Mouse (Mus musculus): ENCODE results near the gene Zfp383.
"Not testable (repeated sequence)": the region's sequence is repeated elsewhere in the genome, so short reads cannot be mapped to it uniquely, and the experiment has no call there.

Zfp383 gene

DNA sequence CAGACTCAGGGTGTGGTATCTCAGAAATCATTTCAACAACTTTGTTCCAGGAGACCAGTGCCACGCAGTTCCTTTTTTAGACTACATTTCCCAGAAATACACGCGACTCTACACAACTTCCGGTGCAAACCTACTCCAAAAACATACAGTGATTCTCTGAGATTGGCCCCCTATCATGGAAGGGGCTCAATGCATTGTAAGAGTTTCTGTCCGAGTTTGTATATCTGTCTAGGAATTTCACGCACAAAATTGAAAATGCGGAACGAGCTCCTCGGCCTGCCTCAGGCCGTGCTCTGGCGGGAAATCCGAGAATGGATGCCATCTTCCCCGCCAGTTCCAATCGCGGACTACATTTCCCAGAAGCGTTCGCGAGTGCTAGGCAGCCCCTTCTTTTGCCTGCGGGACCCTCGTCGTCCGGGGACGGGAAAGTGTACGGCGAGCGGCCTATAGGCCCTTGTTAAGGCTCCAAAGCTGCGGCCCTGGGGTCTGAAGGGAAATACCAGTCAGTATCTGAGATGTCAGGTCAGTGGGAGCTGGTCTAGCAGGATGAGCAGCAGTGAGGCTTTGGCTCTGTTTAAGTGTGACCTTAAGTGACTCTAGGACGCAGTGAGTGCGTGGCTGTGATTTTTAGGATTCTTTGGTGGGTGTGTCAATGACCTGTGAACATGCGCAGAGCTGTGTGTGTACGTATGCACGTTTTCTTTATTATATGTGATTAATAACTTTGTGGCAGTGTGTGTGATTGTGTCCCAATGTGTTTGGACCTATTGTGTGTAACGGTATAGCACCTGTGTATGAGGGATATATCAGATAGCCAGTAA lies at the start of gene Zfp383:
Zfp383 (plus strand) TSS at position 94 of the 821 bp plus-strand sequence.
- peak; percentile 85 to 92 for DNase-seq

DNA sequence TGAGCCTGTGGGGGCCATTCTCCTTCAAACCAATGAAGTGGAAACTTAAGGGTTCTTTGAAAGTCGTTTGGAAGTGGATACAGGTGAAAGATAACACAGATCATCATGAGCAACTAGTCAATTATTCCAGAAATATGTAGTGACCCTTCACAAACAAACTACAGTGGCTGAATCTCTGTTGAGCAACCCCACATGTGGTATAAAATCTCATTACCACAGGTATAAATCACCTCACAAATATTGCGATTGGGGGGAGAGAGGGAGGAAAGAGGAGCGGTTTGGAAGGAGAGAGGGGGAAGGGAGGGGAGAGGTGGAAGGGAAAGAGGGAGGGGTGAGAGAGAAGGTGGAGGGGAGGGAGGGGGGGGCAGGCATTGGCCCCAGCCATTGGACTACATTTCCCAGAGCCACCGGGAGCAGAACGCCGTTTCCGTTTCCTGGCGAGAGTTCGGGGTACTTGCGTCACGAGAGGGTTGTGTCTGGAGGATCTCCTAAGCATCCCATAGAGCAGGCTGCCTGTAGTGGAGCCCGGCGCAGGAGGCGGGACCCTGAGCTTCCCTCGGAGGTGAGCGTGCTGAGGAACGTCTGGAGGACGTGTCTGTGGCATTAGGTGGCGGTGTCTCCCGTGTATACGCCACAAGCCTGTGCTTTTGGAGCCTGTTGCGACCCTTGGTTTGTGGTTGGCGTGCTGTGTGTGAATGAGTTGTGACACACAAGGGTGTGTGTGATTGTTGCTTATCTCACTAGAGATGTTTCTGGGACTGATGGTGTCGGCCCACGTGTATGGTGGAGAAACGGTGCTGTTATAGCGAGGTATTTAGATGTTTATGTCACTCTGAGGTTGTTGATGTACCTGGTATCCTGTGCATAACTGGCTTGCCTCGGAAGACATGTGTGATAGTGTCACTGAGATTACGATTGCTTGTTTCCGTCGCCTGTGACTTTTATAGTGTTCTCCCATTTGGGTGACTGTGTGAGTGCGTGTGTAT lies 48.2 kb upstream of the Zfp383 start, which contains the start of gene Zfp420:
Zfp420 (plus strand) TSS at position 448 of the 986 bp plus-strand sequence.
- DNase-seq = peak; percentile 92 to 95

DNA sequence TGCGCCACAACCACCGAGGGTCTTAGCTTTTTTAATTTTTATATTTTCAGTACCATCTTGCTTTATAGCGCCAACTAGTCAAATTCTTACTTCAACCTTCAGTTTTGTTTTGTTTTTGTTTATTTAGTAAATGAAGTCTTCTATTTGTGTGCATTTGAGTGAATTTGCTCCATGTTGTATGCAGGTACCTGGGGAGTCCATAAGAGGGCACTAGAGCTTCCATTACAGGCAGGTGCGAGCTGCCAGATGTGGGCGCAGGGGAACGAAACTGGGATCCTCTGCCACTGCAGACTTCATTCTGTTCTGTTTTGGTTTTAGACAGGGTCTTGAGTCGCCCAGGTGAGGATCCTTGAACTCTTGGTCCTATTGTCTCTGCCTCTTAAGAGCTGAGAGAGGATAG lies 46.4 kb upstream of the Zfp383 start:
- DNase-seq = no peak

DNA sequence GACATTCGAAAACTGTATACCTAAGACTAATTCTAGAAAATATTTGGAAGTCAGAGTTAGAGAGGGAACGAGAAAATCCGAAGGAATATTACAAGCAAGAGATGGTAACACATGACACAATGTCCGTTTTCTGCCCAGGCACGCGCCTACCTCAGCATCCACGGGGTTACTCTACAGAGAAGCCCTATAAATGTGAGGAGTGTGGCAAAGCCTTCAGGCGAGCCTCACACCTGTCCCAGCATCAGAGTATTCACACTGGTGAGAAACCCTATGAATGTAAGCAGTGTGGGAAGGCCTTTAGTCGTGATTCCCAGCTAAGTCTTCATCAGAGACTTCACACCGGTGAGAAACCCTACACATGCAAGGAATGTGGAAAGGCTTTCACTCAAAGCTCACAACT lies 33.8 kb upstream of the Zfp383 start:
- no peak for DNase-seq

DNA sequence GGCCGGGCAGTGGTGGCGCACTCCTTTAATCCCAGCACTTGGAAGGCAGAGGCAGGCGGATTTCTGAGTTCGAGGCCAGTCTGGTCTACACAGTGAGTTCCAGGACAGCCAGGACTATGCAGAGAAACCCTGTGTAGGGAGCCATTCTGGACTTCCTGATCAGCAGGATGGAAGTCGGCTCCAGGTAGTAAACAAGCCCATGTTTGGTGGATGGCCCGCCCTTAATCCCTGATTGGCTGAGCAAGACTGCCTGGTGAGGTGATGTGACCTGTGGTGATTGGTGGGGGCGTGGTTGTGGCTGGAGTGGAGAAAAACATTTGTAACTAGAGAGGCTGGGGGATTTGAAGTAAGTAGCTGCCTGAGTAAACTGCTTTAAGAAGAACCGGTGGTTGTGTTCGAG lies 30.5 kb upstream of the Zfp383 start:
- DNase-seq = not testable (repeated sequence)

DNA sequence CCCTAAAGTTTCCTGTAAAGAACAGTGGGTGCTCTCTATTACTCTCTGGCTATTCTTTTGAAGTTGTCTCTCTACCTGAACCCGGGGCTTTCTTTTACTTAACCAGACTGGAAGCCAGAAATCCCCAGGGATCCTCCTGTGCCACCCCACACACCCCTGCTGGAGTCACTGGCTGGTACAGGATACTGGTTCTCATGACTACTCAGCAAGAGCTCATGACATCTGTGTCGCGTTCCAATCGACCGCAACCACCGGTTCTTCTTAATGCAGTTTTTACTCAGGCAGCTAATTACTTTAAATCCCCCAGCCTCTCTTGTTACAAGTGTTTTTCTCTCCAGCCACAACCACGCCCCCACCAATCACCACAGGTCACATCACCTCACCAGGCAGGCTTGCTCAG lies 28.0 kb upstream of the Zfp383 start:
- DNase-seq = no peak

DNA sequence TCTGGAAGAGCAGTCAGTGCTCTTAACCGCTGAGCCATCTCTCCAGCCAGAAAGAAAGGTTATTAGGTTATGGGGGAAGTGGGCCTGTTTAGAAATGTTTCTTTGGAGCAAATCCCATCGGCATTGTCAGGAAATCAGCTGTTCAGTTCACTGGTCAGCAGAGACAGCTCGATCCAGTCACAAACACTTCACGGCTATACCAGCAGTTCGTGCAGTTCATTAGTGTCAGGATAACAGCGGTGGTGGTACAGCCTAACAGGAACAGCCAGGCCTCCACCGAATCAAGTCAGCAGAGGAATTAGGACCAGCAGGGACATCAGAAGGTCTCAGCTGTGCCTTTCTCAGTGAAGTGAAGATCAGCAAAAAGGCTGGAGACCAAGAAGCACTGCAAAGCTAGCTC lies 27.1 kb upstream of the Zfp383 start:
- no peak for DNase-seq

DNA sequence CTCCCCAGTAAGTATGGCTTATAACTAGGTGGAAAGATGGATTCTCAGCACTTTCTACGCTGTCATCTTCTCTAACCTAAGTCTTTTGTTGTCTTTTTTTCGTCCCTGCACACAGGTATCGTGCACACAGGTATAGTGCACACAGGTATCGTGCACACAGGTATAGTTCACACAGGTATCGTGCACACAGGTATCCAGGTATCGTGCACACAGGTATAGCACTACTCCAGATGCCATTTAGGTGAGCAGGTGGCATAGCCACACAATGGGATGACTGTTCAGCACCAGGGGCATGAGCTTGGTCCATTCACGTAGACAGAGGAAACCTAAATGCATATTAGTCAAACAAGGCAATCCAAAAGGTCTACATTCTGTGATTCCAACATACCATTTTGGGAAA lies 17.5 kb upstream of the Zfp383 start:
- no peak for DNase-seq

DNA sequence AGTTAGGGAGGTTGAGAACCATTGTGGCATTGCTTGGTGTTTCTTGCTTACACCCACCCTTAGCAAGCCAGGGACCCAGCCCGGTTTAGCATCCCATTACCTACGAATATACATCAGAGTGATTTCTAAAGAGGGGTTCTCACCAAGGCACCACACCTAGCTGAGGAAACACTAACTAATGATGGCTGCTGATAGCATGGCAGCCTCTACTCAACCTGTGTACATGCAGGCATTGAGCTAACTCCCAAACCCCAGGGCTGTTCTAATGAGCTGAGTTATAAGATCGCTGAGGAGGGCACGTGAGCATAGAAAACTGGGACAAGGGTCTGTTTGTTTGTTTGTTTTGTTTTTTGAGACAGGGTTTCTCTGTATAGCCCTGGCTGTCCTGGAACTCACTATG lies 15.3 kb upstream of the Zfp383 start:
- DNase-seq = no peak

DNA sequence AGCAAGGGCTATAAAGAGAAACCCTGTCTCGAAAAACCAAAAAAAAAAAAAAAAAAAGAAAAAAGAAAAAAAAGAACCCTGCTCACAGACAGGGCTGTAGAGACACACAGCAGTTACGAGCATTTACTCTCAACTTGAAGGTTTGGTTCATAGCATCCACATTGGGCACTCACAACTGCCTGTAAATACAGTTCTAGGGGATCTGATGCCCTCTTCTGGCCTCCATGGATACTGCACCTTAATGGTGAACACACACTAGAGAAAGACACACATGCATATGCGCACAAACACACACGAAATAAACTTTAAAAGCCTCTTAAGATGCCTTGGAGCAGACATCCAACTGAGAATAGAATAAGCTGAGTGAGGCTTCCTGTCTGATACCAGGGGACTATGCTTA lies 9.7 kb upstream of the Zfp383 start:
- DNase-seq = no peak

DNA sequence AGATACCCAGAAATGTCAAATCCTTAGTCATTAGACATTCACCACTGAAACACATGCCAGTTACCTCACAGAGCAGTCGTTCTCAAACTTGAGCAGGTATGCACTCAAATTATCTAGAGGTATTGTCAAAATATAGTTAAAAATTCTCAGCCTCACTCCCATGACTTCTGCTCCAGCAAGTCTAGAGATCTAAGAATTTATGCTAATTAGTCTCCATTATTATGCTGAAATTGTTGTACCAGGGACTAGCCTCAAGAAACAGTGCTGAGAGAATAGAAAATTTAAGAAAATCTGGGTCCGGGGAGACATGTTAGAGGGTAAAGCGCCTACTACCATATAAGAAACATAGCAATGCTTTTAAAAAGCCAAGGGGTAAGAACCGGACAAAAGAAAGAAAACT lies 3.9 kb upstream of the Zfp383 start:
- DNase-seq = no peak

DNA sequence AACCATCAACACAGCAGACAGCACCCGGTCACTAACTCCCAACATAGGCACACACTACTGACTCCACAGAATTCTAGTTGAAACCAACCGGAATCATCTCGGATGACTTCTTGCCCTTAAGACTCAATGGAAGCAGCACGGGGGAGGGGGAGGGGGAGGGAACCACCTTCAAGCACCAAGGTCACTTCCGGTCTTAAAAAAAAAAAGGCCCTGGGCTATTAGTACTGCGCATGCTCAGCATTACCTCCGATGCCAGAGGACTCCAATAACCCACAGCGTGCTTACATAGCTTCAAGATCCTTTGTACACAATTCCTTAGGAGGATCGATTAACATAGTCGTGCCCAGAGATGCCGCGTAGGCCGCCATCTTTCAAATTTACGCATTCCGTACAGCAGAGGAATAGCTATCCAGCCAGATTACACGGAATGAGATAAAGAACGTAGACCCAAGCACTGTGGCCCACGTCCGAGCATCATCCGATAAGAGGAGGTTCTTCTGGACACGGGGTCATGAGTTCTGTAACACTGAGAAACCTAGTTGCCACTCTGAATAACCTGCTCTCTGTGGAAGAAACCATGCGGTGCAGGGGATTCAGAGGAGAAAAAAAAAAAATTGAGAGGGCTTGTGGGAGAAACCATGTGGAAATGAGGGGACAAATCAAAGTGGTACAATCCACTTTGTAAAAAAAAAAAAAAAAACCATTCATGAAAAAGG lies 1.9 kb upstream of the Zfp383 start, which contains the start of gene Zfp27:
Zfp27 (minus strand) TSS at position 607 of the 716 bp plus-strand sequence.
- peak; percentile 70 to 87 for DNase-seq

DNA sequence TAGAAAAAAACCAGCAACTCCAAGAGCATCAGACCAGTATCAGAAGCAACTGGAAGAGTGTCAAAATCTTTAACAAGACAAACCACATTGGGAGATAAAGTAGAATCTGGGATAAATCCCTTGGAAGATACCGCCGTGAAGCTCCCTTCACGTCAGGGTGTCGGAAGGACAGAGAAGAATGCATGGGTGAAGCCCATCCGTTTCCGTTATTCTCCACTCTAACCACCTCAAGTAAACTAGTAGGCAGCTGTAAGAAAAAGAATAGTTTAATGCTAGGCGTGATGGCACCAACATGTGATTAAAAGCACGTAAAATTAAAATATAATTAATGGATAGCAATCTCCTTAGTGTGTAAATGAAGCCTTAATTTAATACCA lies 1.4 kb upstream of the Zfp383 start:
- no peak for DNase-seq

DNA sequence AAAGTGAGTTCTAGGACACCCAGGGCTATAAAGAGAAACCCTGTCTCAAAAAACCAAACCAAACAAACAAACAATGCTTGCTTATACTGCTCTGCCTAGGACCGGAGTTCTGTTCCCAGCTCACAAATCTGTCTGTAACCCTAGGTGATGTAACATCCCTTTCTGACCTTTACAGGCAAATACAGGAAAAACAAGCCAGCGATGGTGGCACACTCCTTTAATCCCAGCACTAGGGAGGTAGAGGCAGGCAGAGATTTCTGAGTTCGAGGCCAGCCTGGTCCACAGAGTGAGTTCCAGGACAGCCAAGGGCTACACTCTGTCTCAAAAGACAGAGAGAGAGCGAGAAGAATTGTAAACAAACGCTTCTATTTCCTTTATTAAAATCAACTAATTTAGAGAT lies 817 bp upstream of the Zfp383 start:
- no peak for DNase-seq

DNA sequence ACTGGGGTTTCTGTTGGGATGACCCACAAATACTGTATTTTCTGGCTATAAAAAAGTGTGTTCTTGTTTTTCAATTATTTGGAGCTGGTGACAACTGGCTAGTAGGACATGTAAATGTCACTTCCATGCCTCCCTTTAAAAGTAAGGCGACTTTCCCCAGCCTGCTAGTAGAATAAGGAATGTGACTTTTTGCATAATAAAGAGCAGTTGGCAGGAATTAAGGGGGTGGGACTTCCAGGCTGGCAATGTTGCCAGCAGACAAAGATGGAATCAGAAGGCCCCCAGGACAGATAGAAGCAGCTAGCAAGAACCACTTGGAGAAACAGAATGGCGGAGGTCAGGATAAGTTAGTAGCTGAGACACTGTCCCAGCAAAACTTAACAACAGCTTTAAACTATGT lies 2.2 kb downstream of the Zfp383 start:
- no peak for DNase-seq

DNA sequence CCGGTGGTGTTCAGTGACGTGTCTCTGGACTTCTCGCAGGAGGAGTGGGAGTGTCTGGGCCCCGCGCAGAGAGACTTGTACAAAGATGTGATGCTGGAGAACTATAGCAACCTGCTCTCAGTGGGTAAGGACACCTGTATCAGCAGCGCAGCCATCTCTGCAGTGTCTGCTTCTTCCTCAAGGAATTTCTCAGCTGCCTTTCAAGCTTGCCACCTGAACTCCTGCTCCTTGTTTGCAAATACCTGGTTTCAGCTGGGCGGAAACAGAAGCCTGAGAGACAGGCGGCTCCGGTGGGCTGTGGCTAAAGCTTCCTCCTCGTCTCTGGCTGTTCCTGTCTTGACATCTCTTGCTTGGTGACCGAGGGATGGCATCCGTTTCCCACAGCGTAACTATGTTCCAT lies 4.1 kb downstream of the Zfp383 start:
- no peak for DNase-seq

DNA sequence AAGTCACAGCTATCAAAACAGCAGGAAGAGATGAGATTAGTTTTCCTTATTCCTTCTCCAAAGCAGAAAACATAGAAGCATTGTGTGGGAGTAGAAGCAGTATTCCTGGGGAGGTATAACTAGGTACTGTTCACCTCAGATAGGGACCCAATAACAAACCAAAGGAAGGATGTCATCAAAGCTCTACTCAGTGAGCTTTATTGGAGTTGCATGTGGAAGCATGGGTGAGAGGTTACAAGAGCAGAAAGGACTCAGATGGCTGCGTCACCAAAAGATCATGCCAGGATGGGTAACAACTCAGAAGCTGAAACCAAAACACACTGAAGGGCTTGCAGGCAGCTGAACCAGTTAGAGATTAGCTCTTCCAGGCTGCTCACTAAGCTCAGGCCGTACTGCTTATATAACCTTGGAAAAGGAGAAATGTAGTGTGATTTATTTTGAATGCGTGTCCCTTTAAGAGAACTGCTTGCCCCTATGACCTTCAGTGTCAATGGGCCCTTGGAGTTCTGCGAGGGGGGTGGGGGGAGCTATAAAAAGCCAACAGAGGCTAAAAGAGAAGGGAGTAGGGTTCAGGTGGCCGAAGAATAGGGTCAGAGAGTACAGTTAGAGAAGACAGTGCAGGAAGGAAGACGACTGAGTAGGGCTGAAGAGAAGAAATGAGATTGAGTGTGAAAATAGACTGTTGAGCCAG lies 9.5 kb downstream of the Zfp383 start:
- no peak for DNase-seq

DNA sequence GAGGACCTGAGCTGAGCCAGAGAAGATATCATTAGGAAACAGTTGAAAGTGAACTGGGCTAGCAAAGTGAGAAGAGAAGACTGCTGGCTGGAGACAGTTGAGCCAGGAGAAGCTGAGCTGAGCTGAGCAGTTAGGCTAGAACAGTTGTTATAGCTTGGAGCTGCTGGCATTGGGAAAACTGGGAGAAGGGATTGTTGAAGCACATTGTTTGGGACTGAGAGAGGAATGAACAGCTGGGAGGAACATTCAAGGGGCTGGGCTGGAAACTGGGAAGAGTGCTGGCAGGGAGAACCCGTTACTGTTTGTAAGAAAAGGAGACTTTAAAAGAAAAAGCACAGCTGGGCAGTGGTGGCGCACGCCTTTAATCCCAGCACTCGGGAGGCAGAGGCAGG lies 10.0 kb downstream of the Zfp383 start:
- no peak for DNase-seq

DNA sequence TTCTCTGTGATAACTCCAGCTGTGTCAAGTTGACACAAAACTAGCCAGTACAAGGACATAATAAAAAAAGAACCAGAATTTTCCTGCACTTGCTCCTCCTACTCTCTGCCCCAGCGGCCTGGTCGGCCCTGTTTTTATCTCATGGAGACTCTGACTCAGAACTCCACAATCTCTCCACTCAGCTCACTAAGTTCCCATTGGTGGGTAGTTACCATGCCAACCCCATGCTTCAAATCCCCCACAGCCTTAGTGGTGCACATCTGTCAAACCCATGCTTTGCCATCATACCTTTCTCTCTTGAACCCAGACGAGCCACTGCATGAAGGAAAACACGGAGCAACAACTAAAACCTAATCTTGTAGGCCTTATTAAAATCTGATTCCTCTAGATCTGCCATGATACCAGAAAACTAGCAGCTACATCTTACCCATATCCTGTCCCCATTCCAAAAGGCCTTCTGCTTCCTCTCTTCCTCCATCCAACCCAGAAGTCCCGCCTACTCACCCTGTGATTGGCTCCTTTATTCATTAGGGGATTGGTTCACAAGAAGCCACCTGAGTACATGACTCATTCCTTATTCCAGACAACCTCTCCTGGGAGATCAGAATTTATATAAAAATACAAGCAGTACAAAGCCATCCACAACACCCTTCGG lies 13.5 kb downstream of the Zfp383 start:
- DNase-seq = no peak

DNA sequence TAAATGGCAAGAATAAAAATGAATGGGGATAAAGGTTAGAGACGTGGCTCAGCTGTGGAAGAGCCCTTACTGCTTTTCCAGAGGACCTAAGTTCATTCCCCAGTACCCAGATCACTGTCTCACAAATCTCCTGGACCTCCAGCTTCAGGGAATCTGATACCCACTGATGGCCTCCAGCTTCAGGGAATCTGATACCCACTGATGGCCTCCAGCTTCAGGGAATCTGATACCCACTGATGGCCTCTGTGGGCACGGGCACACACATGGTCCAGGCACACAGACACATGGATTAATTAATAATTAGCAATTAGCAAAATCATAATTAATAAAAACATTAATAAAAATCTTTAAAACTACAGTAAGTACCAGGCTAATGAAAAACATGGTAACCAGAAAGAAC lies 14.8 kb downstream of the Zfp383 start:
- DNase-seq = no peak

DNA sequence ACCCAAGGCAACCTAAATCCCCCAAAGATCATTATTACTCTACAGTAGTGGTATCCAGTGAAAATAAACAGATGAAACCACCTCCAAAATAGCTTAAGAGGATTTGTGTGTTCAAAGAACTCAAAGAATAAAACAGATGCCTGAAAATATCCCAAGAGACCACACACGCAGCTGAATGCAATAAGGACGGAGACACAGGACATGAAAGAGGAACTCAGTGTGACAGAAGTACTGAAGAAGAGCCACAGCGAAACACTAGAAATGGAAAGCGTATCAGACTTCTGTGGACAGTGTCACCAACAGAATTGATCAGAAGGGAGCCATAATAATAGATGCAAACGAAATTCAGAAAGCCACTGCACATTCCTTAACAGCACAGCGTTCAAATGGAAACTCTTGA lies 30.8 kb downstream of the Zfp383 start:
- no peak for DNase-seq

DNA sequence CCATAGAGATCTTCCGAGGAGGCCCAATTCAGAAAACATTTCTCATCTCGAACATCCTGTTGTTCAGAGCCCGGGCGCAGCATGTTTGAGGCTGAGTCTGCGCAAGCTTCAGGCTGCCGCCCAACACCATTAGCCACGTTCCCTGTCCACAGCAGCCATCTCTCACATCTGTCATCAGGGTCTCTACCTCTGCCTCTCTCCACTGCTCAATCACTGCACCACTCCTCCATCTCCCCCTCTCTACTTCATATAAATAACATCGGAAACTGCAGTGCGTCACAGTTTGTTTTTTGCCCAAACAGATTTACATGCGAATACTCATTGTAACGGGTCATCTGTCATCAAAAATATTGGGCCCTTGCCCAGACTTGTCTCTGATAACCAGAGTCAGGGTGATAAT lies 33.0 kb downstream of the Zfp383 start:
- no peak for DNase-seq
